Mouse (Mus musculus): Measurements from ENCODE around the gene Unc119b. TPM values are rescaled to one million over a fixed set of nuclear protein-coding genes. Genes with fewer than 3 reads are reported as not detected.
"Not testable (repeated sequence)": the region's sequence is repeated elsewhere in the genome, so short reads cannot be mapped to it uniquely, and the experiment has no call there.

The Unc119b gene
- polyA plus RNA-seq, 1 experiment from 2014 or later: 35.3 TPM

DNA sequence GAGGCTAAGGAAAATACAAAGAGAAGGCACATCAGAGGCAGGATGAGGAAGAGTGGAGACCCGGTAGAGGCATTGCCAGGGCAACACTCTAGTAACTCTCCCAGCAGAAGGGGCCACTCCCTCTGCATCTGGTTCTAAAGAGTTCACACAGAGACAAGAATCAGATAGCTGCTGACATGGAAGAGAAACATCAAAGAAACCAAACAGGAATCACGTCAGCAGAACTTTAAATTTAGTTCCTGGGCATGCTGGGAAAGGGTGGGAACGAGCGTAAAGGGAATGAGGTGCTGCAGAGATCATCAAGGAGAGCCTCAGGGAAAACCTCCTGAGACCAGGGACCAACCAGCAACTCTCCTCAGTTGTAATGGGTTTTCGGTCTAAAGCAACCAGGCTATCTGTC, 16.2 kb upstream of the Unc119b start:
- H3K4me2 ChIP-seq (ENCODE audit: low read length): no peak overlapping the region
- H3K9ac ChIP-seq (replicated peaks; ENCODE audit: low read depth, low read length): no peak overlapping the region
- peaks cover 15% of the 10 kb centered on the region for H3K4me1 ChIP-seq (replicated peaks; ENCODE audit: control insufficient read depth, insufficient read depth, low read length)
- H3K9me3 ChIP-seq (ENCODE audit: control insufficient read depth, low read length): no peaks in the 10 kb centered on the region
- H3K4me3 ChIP-seq (replicated peaks; ENCODE audit: low read length): no peak overlapping the region
- no peak for ATAC-seq
- no peaks in the 10 kb centered on the region for H3K27me3 ChIP-seq (replicated peaks; ENCODE audit: control insufficient read depth, insufficient read depth, low read length)
- no peak overlapping the region for H3K27ac ChIP-seq (ENCODE audit: low read length)
- peaks cover 22% of the 10 kb centered on the region for H3K36me3 ChIP-seq (ENCODE audit: control insufficient read depth, insufficient read depth)
- 89% methylated on average over 5 of the region's 5 CpGs for WGBS

DNA sequence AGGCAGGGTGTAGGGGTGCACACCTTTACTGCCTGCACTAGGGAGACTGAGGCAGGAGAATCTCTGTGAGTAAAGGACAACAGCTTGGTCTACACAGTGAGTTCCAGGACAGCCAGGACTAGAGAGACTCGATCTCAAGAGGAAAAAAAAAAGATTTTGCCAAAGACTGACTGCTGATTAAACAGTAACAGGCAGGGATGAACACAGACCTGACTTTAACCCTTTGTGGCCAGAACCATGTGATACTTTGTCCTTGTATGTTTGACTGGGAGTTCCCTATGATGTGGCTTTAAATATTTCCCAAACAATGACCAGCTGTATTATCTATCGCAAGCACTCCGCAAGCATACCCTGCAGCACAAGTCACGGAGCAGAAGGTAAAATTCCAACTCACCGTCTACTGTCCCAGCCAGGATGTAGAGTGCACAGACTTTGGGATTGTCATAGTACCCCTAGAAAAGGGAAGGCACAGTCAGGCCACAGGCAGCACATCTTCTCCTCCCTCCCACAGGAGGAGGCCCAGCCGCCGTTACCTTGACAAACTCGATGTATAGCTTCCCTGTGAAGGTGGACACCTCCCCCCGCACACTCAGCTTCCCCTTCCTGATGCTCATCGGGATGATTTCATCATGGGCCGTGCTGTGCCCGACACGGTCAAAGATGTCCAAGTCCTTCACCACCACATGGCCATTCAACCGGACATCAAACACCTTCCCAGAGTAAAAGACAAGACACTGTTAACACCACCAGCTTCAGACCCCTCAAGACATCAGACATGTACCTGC, 15.1 kb upstream of the Unc119b start:
- H3K4me1 ChIP-seq (replicated peaks; ENCODE audit: control insufficient read depth, insufficient read depth, low read length): peaks cover 4% of the 10 kb centered on the region
- H3K36me3 ChIP-seq (ENCODE audit: control insufficient read depth, insufficient read depth): peaks cover 22% of the 10 kb centered on the region
- no peak for ATAC-seq
- no peaks in the 10 kb centered on the region for H3K9me3 ChIP-seq (ENCODE audit: control insufficient read depth, low read length)
- H3K4me2 ChIP-seq (ENCODE audit: low read length): no peak overlapping the region
- no peak overlapping the region for H3K27ac ChIP-seq (ENCODE audit: low read length)
- no peaks in the 10 kb centered on the region for H3K27me3 ChIP-seq (replicated peaks; ENCODE audit: control insufficient read depth, insufficient read depth, low read length)
- H3K9ac ChIP-seq (replicated peaks; ENCODE audit: low read depth, low read length): no peak overlapping the region
- H3K4me3 ChIP-seq (replicated peaks; ENCODE audit: low read length): no peak overlapping the region
- WGBS: 92% methylated on average over 14 of the region's 14 CpGs

GRCm38 (mm10) chr5:115148872-115149271, 14.1 kb upstream of the Unc119b start:
- not testable (repeated sequence) for H3K4me2 ChIP-seq (ENCODE audit: low read length); H3K4me3 ChIP-seq (replicated peaks; ENCODE audit: low read length); H3K4me1 ChIP-seq (replicated peaks; ENCODE audit: control insufficient read depth, insufficient read depth, low read length); ATAC-seq; H3K27me3 ChIP-seq (replicated peaks; ENCODE audit: control insufficient read depth, insufficient read depth, low read length); H3K9ac ChIP-seq (replicated peaks; ENCODE audit: low read depth, low read length); H3K27ac ChIP-seq (ENCODE audit: low read length); H3K9me3 ChIP-seq (ENCODE audit: control insufficient read depth, low read length)
- no CpG with 5 or more reads among the region's 1 CpGs for WGBS
- H3K36me3 ChIP-seq (ENCODE audit: control insufficient read depth, insufficient read depth): peaks cover 22% of the 10 kb centered on the region

- no peaks in the 10 kb centered on the region for H3K27me3 ChIP-seq (replicated peaks; ENCODE audit: control insufficient read depth, insufficient read depth, low read length)
- H3K27ac ChIP-seq (ENCODE audit: low read length): no peak overlapping the region
- no peak overlapping the region for H3K4me2 ChIP-seq (ENCODE audit: low read length)
- no peak overlapping the region for H3K4me3 ChIP-seq (replicated peaks; ENCODE audit: low read length)
- H3K36me3 ChIP-seq (ENCODE audit: control insufficient read depth, insufficient read depth): peaks cover 22% of the 10 kb centered on the region
- peaks cover 6% of the 10 kb centered on the region for H3K4me1 ChIP-seq (replicated peaks; ENCODE audit: control insufficient read depth, insufficient read depth, low read length)
- no peak overlapping the region for H3K9ac ChIP-seq (replicated peaks; ENCODE audit: low read depth, low read length)
- H3K9me3 ChIP-seq (ENCODE audit: control insufficient read depth, low read length): no peaks in the 10 kb centered on the region
- 96% methylated on average over 8 of the region's 8 CpGs for WGBS
- ATAC-seq: no peak
Observed at GRCm38 (mm10) chr5:115148378-115148777, 13.6 kb upstream of the Unc119b start.

GRCm38 (mm10) chr5:115147388-115147787, 12.6 kb upstream of the Unc119b start:
- H3K9me3 ChIP-seq (ENCODE audit: control insufficient read depth, low read length): no peaks in the 10 kb centered on the region

GRCm38 (mm10) chr5:115146747-115147130, 12.0 kb upstream of the Unc119b start:
- H3K4me2 ChIP-seq (ENCODE audit: low read length): no peak overlapping the region
- no peaks in the 10 kb centered on the region for H3K27me3 ChIP-seq (replicated peaks; ENCODE audit: control insufficient read depth, insufficient read depth, low read length)
- ATAC-seq: no peak
- peaks cover 12% of the 10 kb centered on the region for H3K4me1 ChIP-seq (replicated peaks; ENCODE audit: control insufficient read depth, insufficient read depth, low read length)
- no peak overlapping the region for H3K9ac ChIP-seq (replicated peaks; ENCODE audit: low read depth, low read length)
- H3K4me3 ChIP-seq (replicated peaks; ENCODE audit: low read length): no peak overlapping the region
- H3K9me3 ChIP-seq (ENCODE audit: control insufficient read depth, low read length): no peaks in the 10 kb centered on the region
- H3K27ac ChIP-seq (ENCODE audit: low read length): no peak overlapping the region
- H3K36me3 ChIP-seq (ENCODE audit: control insufficient read depth, insufficient read depth): peaks cover 22% of the 10 kb centered on the region

More at GRCm38 (mm10) chr5:115147388-115147787, 12.6 kb upstream of the Unc119b start:
- Histone ChIP-seq H3K4me3 (replicated peaks; ENCODE audit: low read length) (no peak overlapping the region), H3K9ac (replicated peaks; ENCODE audit: low read depth, low read length) (no peak overlapping the region), H3K4me1 (replicated peaks; ENCODE audit: control insufficient read depth, insufficient read depth, low read length) (peaks cover 12% of the 10 kb centered on the region), H3K36me3 (ENCODE audit: control insufficient read depth, insufficient read depth) (peaks cover 22% of the 10 kb centered on the region), H3K27ac (ENCODE audit: low read length) (no peak overlapping the region), H3K27me3 (replicated peaks; ENCODE audit: control insufficient read depth, insufficient read depth, low read length) (no peaks in the 10 kb centered on the region), H3K4me2 (ENCODE audit: low read length) (no peak overlapping the region)
- ATAC-seq: no peak
- 86% methylated on average over 3 of the region's 3 CpGs for WGBS

GRCm38 (mm10) chr5:115145976-115146746, 11.4 kb upstream of the Unc119b start:
- no peak for ATAC-seq

DNA sequence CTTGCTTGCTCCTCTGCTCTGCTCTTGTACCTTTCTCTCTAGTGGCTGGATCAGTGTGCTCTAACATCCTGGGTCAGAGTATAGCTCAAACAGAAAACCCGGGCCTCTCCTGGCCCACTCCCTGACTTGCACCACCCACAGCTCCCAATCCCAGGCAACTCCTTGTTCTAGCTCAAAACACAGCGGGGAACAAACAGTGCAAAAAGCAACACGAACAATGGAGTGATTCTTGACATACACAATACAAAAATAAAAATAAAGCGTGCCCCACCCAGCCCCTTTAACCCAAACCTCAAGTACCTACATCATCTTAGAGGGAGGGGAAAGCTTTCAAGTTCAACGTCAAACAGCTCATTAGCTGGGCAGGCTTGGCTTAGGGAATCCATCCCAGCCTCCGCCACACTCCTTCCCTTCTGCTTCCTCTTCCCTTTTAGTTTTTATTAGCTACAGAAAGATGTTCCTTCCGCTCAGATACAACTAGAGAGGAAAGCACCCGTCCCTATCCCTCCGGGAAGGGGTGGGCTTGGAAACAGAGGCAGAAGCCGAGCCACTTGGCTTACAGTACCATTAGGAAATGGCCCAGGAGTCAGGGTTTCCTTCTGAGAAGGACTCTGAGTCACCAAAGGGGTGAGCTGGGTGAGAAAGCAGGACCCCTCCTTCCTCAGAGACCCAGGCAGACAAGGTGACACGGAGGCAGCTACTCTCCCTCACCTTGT, 10.6 kb upstream of the Unc119b start:
- Histone ChIP-seq H3K4me1 (replicated peaks; ENCODE audit: control insufficient read depth, insufficient read depth, low read length) (peaks cover 12% of the 10 kb centered on the region), H3K9ac (replicated peaks; ENCODE audit: low read depth, low read length) (no peak overlapping the region), H3K4me2 (ENCODE audit: low read length) (no peak overlapping the region), H3K36me3 (ENCODE audit: control insufficient read depth, insufficient read depth) (peaks cover 21% of the 10 kb centered on the region), H3K27me3 (replicated peaks; ENCODE audit: control insufficient read depth, insufficient read depth, low read length) (no peaks in the 10 kb centered on the region), H3K27ac (ENCODE audit: low read length) (no peak overlapping the region), H3K4me3 (replicated peaks; ENCODE audit: low read length) (no peak overlapping the region), H3K9me3 (ENCODE audit: control insufficient read depth, low read length) (no peaks in the 10 kb centered on the region)
- no peak for ATAC-seq
- 74% methylated on average over 11 of the region's 11 CpGs for WGBS

More at GRCm38 (mm10) chr5:115145976-115146746, 11.4 kb upstream of the Unc119b start:
- Histone ChIP-seq H3K27me3 (replicated peaks; ENCODE audit: control insufficient read depth, insufficient read depth, low read length) (no peaks in the 10 kb centered on the region), H3K9ac (replicated peaks; ENCODE audit: low read depth, low read length) (no peak overlapping the region), H3K4me1 (replicated peaks; ENCODE audit: control insufficient read depth, insufficient read depth, low read length) (peaks cover 12% of the 10 kb centered on the region), H3K4me2 (ENCODE audit: low read length) (no peak overlapping the region), H3K27ac (ENCODE audit: low read length) (no peak overlapping the region), H3K4me3 (replicated peaks; ENCODE audit: low read length) (no peak overlapping the region), H3K36me3 (ENCODE audit: control insufficient read depth, insufficient read depth) (peaks cover 22% of the 10 kb centered on the region), H3K9me3 (ENCODE audit: control insufficient read depth, low read length) (no peaks in the 10 kb centered on the region)
- 84% methylated on average over 6 of the region's 6 CpGs for WGBS

DNA sequence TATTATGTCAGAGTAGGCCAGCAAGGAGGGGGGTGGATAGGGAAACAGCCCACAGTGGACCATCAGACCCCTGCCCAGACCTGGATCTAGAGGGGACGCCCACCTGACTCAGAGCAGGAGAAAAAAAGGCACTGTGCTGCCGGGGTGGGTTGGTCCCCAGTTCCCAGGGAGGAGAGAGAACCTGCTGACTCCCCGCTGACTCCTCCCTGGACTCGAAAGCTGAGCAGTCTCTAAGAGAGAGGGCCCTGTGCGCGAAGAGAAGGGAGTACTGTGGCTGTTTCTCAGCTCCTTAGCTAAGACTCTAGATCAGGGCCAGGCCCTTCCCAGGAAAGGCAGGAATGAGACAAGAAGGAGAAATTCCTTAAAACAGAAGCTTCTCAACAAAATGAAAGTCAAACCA, 9.7 kb upstream of the Unc119b start:
- H3K36me3 ChIP-seq (ENCODE audit: control insufficient read depth, insufficient read depth): peaks cover 12% of the 10 kb centered on the region
- no peak for ATAC-seq
- WGBS: 73% methylated on average over 6 of the region's 6 CpGs

More for the DNA sequence above, 9.7 kb upstream of the Unc119b start:
- Histone ChIP-seq H3K9me3 (ENCODE audit: control insufficient read depth, low read length) (no peaks in the 10 kb centered on the region), H3K4me3 (replicated peaks; ENCODE audit: low read length) (no peak overlapping the region), H3K4me2 (ENCODE audit: low read length) (no peak overlapping the region), H3K27ac (ENCODE audit: low read length) (no peak overlapping the region), H3K4me1 (replicated peaks; ENCODE audit: control insufficient read depth, insufficient read depth, low read length) (peaks cover 12% of the 10 kb centered on the region), H3K9ac (replicated peaks; ENCODE audit: low read depth, low read length) (no peak overlapping the region), H3K27me3 (replicated peaks; ENCODE audit: control insufficient read depth, insufficient read depth, low read length) (no peaks in the 10 kb centered on the region)
